Mouse (Mus musculus): Measurements from ENCODE around the gene Tmprss13. TPM values are rescaled to one million over a fixed set of nuclear protein-coding genes. Genes with fewer than 3 reads are reported as not detected.

Tmprss13 gene
- polyA plus RNA-seq (2012; rRNA removed) = 0.02 and 0.14 TPM in 2 replicates

GRCm38 (mm10) chr9:45318855-45319254 lies at the start of gene Tmprss13:
Gene Tmprss13 (plus strand): TSS chr9:45319100.

GRCm38 (mm10) chr9:45370117-45370561 lies 51.2 kb downstream of the Tmprss13 start, which contains the start of gene Fxyd6:
Gene Fxyd6 (plus strand): TSS chr9:45370185.

Other genes starting within 250 kb of the Tmprss13 start
- 0.09 and 0.11 TPM in 2 replicates for gene Jaml, start 239.9 kb upstream of the Tmprss13 start, polyA plus RNA-seq (2012; rRNA removed)
- gene Scn2b, start 201.3 kb upstream of the Tmprss13 start, polyA plus RNA-seq (2012; rRNA removed) = 7.0 and 7.8 TPM in 2 replicates
- gene Scn4b, start 180.7 kb upstream of the Tmprss13 start, polyA plus RNA-seq (2012; rRNA removed) = 0.17 and 0.30 TPM in 2 replicates
- gene BC049352, start 137.1 kb upstream of the Tmprss13 start, polyA plus RNA-seq (2012; rRNA removed) = 0.06 and 0.11 TPM in 2 replicates
- 0.18 TPM in 1 of 2 replicates, not detected in the other for gene Tmprss4, start 115.0 kb upstream of the Tmprss13 start, polyA plus RNA-seq (2012; rRNA removed)
- 0.90 and 1.1 TPM in 2 replicates for gene Il10ra, start 50.0 kb upstream of the Tmprss13 start, polyA plus RNA-seq (2012; rRNA removed)
- 274 and 279 TPM in 2 replicates for gene Fxyd6, start 51.1 kb downstream of the Tmprss13 start, polyA plus RNA-seq (2012; rRNA removed)
- 9.3 and 9.8 TPM in 2 replicates for gene Fxyd2, start 80.6 kb downstream of the Tmprss13 start, polyA plus RNA-seq (2012; rRNA removed)
- gene Dscaml1, start 107.5 kb downstream of the Tmprss13 start, polyA plus RNA-seq (2012; rRNA removed) = 23.3 and 26.7 TPM in 2 replicates